Mouse (Mus musculus) spleen, postnatal 36 days (tissue): ENCODE data around the gene Ints5.

Experiments
- DNase-seq, 2 experiments: peaks; one replicate each; pipeline ENCODE4 v3.0.0; 2022; ENCODE audit warnings: low spot score in 2 of 2, mixed read lengths in 1 of 2

Ints5 gene

GRCm38 (mm10) chr19:8929224-8930088 lies 36.7 kb downstream of the Ints5 start, which contains the start of the genes Rom1 and Eml3:
TSS of gene Rom1 (minus strand) at chr19:8929356.
TSS of gene Eml3 (plus strand) at chr19:8929552.
- peak; percentile 90 to 94 for DNase-seq

- no peak for DNase-seq
These were observed 37.3 kb downstream of the Ints5 start for GRCm38 (mm10) chr19:8930117-8930516.

- no peak for DNase-seq
These were observed 38.0 kb downstream of the Ints5 start for GRCm38 (mm10) chr19:8930771-8931170.

GRCm38 (mm10) chr19:8936736-8937135 lies 43.9 kb downstream of the Ints5 start:
- DNase-seq = no peak

GRCm38 (mm10) chr19:8940526-8941133 lies 47.8 kb downstream of the Ints5 start:
- DNase-seq = no peak

- no peak for DNase-seq
These were observed 48.3 kb downstream of the Ints5 start for GRCm38 (mm10) chr19:8941136-8941514.

- peak; percentile 97 for DNase-seq
These were observed 48.9 kb downstream of the Ints5 start, which contains the start of gene Mta2 for GRCm38 (mm10) chr19:8941515-8942217. TSS of gene Mta2 (plus strand) at chr19:8941875.

- peak; percentile 62 to 64 for DNase-seq
These were observed 49.6 kb downstream of the Ints5 start for GRCm38 (mm10) chr19:8942276-8942964.

GRCm38 (mm10) chr19:8943047-8943446 lies 50.2 kb downstream of the Ints5 start:
- DNase-seq = no peak

GRCm38 (mm10) chr19:8944062-8944461 lies 51.3 kb downstream of the Ints5 start:
- DNase-seq = no peak

- peak in 1 of 2 experiments; percentile 58 for DNase-seq
These were observed 51.9 kb downstream of the Ints5 start for GRCm38 (mm10) chr19:8944750-8945149.

- DNase-seq = no peak
These were observed 52.4 kb downstream of the Ints5 start for GRCm38 (mm10) chr19:8945251-8945650.

- no peak for DNase-seq
These were observed 54.1 kb downstream of the Ints5 start for GRCm38 (mm10) chr19:8946929-8947328.
